Mouse (Mus musculus) thymus, adult 2 months (tissue): ENCODE data around the gene Slc16a5. TPM values are rescaled to one million over a fixed set of nuclear protein-coding genes. Genes with fewer than 3 reads are reported as not detected.

Experiments
- DNase-seq: peaks from one replicate; pipeline ENCODE4 v3.0.0; 2021
- H3K27ac ChIP-seq: fragments of 200-500 bp; 2 replicates; pipeline ENCODE4 v1.5.1; 2012; ENCODE audit warnings: low read length, control low read depth; ENCODE audit not compliant: control insufficient read depth, insufficient read depth
- H3K27me3 ChIP-seq: fragments of 200-500 bp; 2 replicates; pipeline ENCODE4 v1.6.1; 2012; ENCODE audit warnings: mild to moderate bottlenecking, low read length, moderate library complexity, mixed read lengths; ENCODE audit not compliant: control insufficient read depth, insufficient read depth
- H3K36me3 ChIP-seq: fragments of 200-500 bp; 2 replicates; pipeline ENCODE4 v1.6.1; 2012; ENCODE audit warnings: mild to moderate bottlenecking, low read length, moderate library complexity; ENCODE audit not compliant: control insufficient read depth, insufficient read depth
- H3K4me1 ChIP-seq: fragments of 200-500 bp; replicated peaks from 2 replicates; pipeline ENCODE4 v1.6.1; 2012; ENCODE audit warnings: low read length; ENCODE audit not compliant: control insufficient read depth, insufficient read depth
- H3K4me3 ChIP-seq: fragments of 200-500 bp; 2 replicates; pipeline ENCODE4 v1.5.1; 2012; ENCODE audit warnings: mild to moderate bottlenecking, low read length, control low read depth, moderate library complexity; ENCODE audit not compliant: control insufficient read depth, insufficient read depth
- CTCF ChIP-seq: fragments of 200-500 bp; IDR thresholded peaks from 2 replicates; pipeline ENCODE4 v1.5.1; 2012; ENCODE audit warnings: mild to moderate bottlenecking, control low read depth, low read length, moderate library complexity, borderline replicate concordance; ENCODE audit not compliant: control insufficient read depth, poor library complexity, insufficient read depth; ENCODE audit errors: extremely low read depth
- POLR2A ChIP-seq: fragments of 200-500 bp; IDR thresholded peaks from 2 replicates; pipeline ENCODE4 v1.6.1; 2012; ENCODE audit warnings: mild to moderate bottlenecking, low read length, control low read depth, moderate library complexity; ENCODE audit not compliant: control insufficient read depth, poor library complexity, insufficient read depth; ENCODE audit errors: extremely low read depth
- WGBS: fragments of 180-500 bp; shearing (Covaris S2); methylation state at CpG from one replicate; pipeline ENCODE4 v1.1.7; 2018; 5-methylcytosine and 5-hydroxymethylcytosine counted together
- polyA plus RNA-seq: library from polyadenylated mRNA; depleted of rRNA; stranded (reverse); fragments of >200 nt; gene quantifications from 2 replicates; pipeline ENCODE4 v1.2.3, GENCODE M21; 2012; rRNA removed

Slc16a5 gene
- polyA plus RNA-seq, 1 experiment = 456 TPM

DNA sequence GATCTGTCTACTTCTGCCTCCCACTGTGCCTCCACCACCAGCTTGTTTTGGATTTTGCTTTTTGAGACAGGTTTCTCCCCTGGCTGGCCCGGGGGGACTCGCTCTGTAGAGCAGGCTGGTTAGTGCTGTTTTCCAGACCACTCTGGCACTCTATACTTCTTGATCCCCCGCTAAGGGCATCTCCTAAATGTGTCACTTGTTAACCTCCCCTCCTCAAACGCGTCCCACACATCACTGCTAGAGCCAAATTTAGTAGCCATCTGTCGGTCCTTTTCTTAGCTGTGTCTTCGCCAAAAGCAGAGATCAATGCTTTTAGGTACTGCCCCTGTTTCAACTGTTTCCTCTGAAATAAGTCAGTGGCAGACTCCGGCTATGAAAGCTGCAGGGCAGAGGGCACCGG, 56.4 kb downstream of the Slc16a5 start:
- TF ChIP-seq POLR2A = no peak
- no peak for TF ChIP-seq CTCF
- H3K27me3 ChIP-seq = no peaks in the 10 kb centered on the region
- DNase-seq = no peak
- WGBS = 91% methylated on average over 9 of the region's 9 CpGs
- H3K36me3 ChIP-seq = peaks cover 12% of the 10 kb centered on the region
- H3K4me1 ChIP-seq = peaks cover 5% of the 10 kb centered on the region
- H3K27ac ChIP-seq = no peak overlapping the region
- no peak overlapping the region for H3K4me3 ChIP-seq

DNA sequence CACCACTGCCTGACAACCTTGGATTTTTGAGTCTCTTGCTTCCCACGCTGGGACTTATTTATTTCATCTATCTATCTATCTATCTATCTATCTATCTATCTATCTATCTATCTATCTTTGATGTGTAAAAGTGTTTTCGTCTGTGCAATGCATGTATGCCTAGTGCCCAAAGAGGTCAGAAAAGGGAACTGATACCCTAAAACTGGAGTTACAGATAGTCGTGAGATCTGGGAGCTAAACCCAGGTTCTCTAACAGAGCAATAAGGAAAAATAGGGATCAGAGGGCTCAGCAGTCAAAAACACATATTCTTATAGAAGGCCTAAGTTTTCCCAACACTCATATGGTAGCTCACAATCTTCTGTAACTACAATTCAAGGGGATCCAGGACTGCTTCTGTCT, 57.3 kb downstream of the Slc16a5 start:
- peaks cover 21% of the 10 kb centered on the region for H3K36me3 ChIP-seq
- H3K4me1 ChIP-seq = peaks cover 5% of the 10 kb centered on the region
- H3K4me3 ChIP-seq = no peak overlapping the region
- no peak overlapping the region for H3K27ac ChIP-seq
- DNase-seq = no peak
- TF ChIP-seq POLR2A = no peak
- TF ChIP-seq CTCF = no peak
- no peaks in the 10 kb centered on the region for H3K27me3 ChIP-seq
- 81% methylated on average over 3 of the region's 3 CpGs for WGBS

DNA sequence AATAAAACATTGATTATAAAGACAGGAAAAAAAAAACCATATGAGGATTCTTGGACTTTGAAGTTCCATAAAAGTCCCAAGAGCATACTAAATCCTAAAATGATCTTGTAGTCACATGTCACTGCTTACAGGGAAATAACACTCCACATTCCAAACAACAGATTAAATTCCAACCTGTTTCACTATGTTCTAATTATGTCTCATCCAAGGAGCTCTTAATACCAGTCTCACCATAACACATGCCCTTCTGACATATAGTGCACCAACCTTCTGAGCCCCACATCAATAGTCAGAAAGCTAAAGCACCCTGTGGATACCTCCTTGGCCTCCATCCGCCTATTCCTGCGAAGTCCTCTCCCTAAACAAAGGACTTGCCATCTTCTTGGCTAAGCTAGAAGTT, 57.9 kb downstream of the Slc16a5 start:
- DNase-seq = no peak
- TF ChIP-seq POLR2A (no peak), CTCF (no peak)
- Histone ChIP-seq H3K4me1 (peaks cover 1% of the 10 kb centered on the region), H3K4me3 (no peak overlapping the region), H3K36me3 (peaks cover 28% of the 10 kb centered on the region), H3K27ac (no peak overlapping the region), H3K27me3 (no peaks in the 10 kb centered on the region)
- WGBS = 94% methylated on average over 2 of the region's 2 CpGs

DNA sequence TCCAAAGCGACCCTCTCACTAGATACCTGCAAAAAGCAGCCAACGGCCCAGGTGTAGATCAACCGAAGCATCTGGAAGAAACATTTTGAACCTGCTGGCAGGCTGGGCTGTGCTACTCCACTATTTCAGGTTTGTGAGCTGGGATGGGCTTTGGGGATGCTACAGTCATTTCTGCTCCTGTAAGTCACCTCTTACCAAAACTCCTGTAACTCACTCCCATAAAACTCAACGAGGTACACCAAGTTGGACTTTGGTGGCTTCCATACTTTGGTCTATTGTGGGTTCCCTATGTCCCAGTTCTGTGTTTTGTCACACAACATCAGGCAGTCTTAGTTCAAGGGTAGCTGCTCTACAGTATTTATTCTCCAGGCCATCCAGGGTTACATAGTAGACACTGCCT, 58.8 kb downstream of the Slc16a5 start:
- TF ChIP-seq CTCF = no peak
- no peak for TF ChIP-seq POLR2A
- Histone ChIP-seq H3K27ac (no peak overlapping the region), H3K36me3 (peaks cover 36% of the 10 kb centered on the region), H3K27me3 (no peaks in the 10 kb centered on the region), H3K4me3 (no peak overlapping the region), H3K4me1 (no peaks in the 10 kb centered on the region)
- DNase-seq = no peak
- WGBS = 87% methylated on average over 4 of the region's 4 CpGs

DNA sequence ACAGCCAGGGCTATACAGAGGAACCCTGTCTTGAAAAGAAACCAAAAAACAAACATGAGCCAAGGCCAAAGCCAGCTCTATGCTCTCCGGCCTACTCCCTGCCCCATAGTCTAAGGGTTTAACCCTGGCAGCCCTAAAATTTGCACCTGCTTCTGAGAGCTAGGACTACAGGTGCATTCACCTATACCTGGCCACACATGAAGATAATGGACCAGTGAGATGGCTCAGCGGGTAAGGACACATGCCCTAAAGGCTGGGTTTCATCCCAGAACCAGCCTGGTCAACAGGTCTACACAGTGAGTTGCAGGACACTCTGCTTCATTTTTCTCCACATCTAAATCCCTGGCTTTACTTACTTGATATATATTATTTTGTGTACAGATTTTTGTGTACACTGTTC, 60.0 kb downstream of the Slc16a5 start:
- WGBS = 98% methylated on average over 2 of the region's 2 CpGs
- Histone ChIP-seq H3K27me3 (no peaks in the 10 kb centered on the region), H3K4me3 (no peak overlapping the region), H3K36me3 (peaks cover 48% of the 10 kb centered on the region), H3K27ac (no peak overlapping the region), H3K4me1 (no peaks in the 10 kb centered on the region)
- TF ChIP-seq POLR2A (no peak), CTCF (no peak)
- DNase-seq = no peak

DNA sequence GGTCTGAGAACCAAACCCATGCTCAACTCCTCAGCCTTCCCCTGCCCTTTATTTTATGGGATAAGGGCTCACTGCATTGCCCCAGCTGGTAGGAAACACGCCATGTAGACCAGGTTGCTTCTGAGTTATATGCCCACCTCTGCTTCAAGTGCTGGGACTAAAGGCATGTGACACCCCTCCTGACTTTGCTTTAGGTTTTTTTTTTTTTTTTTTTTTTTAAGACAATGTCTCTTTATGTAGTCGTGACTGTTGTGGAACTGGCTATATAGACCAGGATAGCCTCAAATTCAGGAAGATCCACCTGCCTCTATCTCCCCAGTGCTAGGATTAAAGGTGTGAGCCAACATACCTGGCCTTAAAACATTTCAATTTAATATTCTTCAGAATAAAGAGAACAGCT, 60.4 kb downstream of the Slc16a5 start:
- Histone ChIP-seq H3K27ac (no peak overlapping the region), H3K36me3 (peaks cover 52% of the 10 kb centered on the region), H3K4me1 (no peaks in the 10 kb centered on the region), H3K27me3 (no peaks in the 10 kb centered on the region), H3K4me3 (no peak overlapping the region)
- no peak for DNase-seq
- TF ChIP-seq CTCF (no peak), POLR2A (no peak)
- 90% methylated on average over 2 of the region's 2 CpGs for WGBS

Other genes starting within 250 kb of the Slc16a5 start
- gene Grin2c, start 195.2 kb upstream of the Slc16a5 start, polyA plus RNA-seq = 6.5 and 7.1 TPM in 2 replicates
- 31.8 and 36.3 TPM in 2 replicates for gene Fdxr, start 185.4 kb upstream of the Slc16a5 start, polyA plus RNA-seq
- 1.6 and 2.1 TPM in 2 replicates for gene Fads6, start 164.8 kb upstream of the Slc16a5 start, polyA plus RNA-seq
- gene Otop2, start 155.3 kb upstream of the Slc16a5 start, polyA plus RNA-seq = 0.26 and 0.32 TPM in 2 replicates
- gene Ush1g, start 140.4 kb upstream of the Slc16a5 start, polyA plus RNA-seq = 0.05 and 0.11 TPM in 2 replicates
- 0.06 and 0.12 TPM in 2 replicates for gene Otop3, start 127.7 kb upstream of the Slc16a5 start, polyA plus RNA-seq
- 127 and 143 TPM in 2 replicates for gene Hid1, start 94.7 kb upstream of the Slc16a5 start, polyA plus RNA-seq
- gene Cdr2l, start 80.6 kb upstream of the Slc16a5 start, polyA plus RNA-seq = 14.3 and 15.1 TPM in 2 replicates
- gene Mrpl58, start 58.7 kb upstream of the Slc16a5 start, polyA plus RNA-seq = 144 and 166 TPM in 2 replicates
- 118 and 155 TPM in 2 replicates for gene Atp5h, start 42.5 kb upstream of the Slc16a5 start, polyA plus RNA-seq
- 65.5 and 69.1 TPM in 2 replicates for gene Kctd2, start 42.3 kb upstream of the Slc16a5 start, polyA plus RNA-seq
- 0.79 and 0.80 TPM in 2 replicates for gene Trim80, start 21.9 kb upstream of the Slc16a5 start, polyA plus RNA-seq
- gene Armc7, start 13.2 kb downstream of the Slc16a5 start, polyA plus RNA-seq = 86.1 and 91.3 TPM in 2 replicates
- gene Nt5c, start 29.4 kb downstream of the Slc16a5 start, polyA plus RNA-seq = 122 and 145 TPM in 2 replicates
- gene Jpt1, start 51.9 kb downstream of the Slc16a5 start, polyA plus RNA-seq = 654 and 686 TPM in 2 replicates
- gene Sumo2, start 73.8 kb downstream of the Slc16a5 start, polyA plus RNA-seq = 102 and 105 TPM in 2 replicates
- 114 and 136 TPM in 2 replicates for gene Nup85, start 102.0 kb downstream of the Slc16a5 start, polyA plus RNA-seq
- gene Mrps7, start 141.5 kb downstream of the Slc16a5 start, polyA plus RNA-seq = 24.5 and 25.0 TPM in 2 replicates
- gene Gga3, start 141.6 kb downstream of the Slc16a5 start, polyA plus RNA-seq = 102 and 106 TPM in 2 replicates
- 188 and 215 TPM in 2 replicates for gene Mif4gd, start 150.5 kb downstream of the Slc16a5 start, polyA plus RNA-seq
- gene Slc25a19, start 165.8 kb downstream of the Slc16a5 start, polyA plus RNA-seq = 98.5 and 98.6 TPM in 2 replicates
- 81.7 and 82.8 TPM in 2 replicates for gene Grb2, start 246.1 kb downstream of the Slc16a5 start, polyA plus RNA-seq